Mouse (Mus musculus) heart, adult 2 months (tissue): ENCODE data around the gene Ccdc12.

Source experiments
- CTCF ChIP-seq: fragments of 200-600 bp; IDR thresholded peaks from 2 replicates; pipeline ENCODE4 v1.8.1; 2022; ENCODE audit warnings: antibody characterized with exemption, mild to moderate bottlenecking, moderate library complexity
- EP300 ChIP-seq: fragments of 200-500 bp; IDR thresholded peaks from 2 replicates; pipeline ENCODE4 v1.6.1; 2011; ENCODE audit warnings: low read depth, low read length, control low read depth; ENCODE audit not compliant: insufficient read depth

GRCm38 (mm10) chr9:110719977-110720376 is 63.7 kb downstream of the Ccdc12 start:
- no peak for TF ChIP-seq EP300
- no peak for TF ChIP-seq CTCF
